Mouse (Mus musculus): ENCODE measurements around the gene Ghrh.
A peak's percentile ranks its signal among the peaks of the same experiment; 100 is the strongest.
"Not testable (repeated sequence)": the region's sequence is repeated elsewhere in the genome, so short reads cannot be mapped to it uniquely, and the experiment has no call there.

The Ghrh gene

DNA sequence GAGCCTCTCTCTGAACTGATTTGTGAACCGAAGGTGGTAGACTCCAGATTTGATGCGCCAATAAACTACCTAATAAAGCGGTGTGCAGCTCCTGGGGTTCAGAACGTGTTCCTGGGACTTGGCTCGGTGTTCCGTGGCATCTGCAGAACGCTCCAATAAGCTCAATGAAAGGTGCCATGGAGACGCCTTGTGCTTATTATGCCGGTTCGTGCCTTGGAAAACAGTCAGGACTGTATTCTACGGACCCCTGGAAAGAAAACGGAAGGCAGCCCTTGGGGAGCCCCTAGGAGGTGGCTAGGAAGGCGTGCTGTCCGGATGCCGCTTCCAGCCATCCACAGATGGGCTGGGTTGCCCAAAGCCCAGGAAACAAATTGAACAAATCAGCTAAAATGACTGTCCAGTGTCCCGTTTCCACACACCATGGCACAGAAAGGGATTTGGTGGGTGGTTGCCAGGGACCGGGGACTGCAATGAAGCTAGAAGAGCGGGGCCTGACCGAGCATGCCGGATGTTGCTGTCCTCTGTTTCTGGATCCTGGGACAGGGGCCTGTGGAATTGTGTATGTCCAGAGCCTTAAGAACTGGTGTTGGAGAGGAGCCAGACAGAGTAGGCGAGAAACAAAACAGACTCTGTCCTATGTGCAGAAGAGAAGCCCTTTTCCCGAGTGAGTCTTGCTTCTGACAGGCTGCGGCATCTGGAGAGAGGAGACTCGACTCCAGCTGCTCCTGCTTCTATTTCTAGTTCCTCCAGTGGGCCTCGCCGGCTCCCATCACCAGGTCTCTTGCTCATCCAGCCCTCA lies at the start of gene Ghrh:
Gene Ghrh (minus strand): TSS at position 146 of the 799 bp plus-strand sequence.
- no peak for DNase-seq (ENCODE audit: low spot score)

- DNase-seq (ENCODE audit: low spot score), result peak; percentile 27
Measured at GRCm38 (mm10) chr2:157395960-157396359, 48.7 kb upstream of the Ghrh start.

DNA sequence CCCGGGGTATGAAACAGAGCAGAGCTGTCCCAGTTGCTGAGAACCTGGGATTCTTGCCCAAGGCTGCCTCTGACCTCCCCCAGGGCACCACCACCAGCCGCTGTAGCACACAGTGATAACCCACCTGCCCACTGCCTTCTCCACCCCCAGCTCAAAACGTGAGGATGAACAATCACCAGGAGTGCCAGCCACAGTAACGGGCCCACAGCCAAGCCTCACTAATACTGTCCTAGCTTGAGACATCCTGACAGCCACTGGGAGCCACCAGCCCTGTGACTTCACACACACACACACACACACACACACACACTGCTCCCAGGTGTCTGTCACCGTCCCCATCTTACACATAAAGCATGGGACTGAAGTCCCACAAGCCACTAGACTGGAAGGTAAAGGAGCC lies 48.1 kb upstream of the Ghrh start:
- no peak for DNase-seq (ENCODE audit: low spot score)

DNA sequence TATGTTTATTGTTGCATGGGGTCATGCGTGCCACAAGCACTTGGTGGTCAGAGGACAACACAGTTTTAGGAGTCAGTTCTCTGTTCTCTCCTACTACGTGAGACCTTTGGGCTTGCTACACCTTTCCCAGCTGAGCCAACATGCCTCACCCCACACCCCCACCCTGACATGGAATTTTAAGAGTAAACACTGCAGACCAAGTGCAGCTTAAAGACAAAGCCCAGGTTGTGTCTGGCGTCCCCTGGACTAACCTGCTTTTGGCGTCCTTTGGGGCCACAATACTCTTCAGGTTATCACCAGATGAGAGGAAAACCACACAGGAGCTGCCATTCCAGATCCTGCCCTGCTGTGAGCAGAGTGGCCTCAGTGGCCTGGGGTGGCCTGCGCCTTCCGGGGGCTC lies 47.6 kb upstream of the Ghrh start:
- no peak for DNase-seq (ENCODE audit: low spot score)

DNA sequence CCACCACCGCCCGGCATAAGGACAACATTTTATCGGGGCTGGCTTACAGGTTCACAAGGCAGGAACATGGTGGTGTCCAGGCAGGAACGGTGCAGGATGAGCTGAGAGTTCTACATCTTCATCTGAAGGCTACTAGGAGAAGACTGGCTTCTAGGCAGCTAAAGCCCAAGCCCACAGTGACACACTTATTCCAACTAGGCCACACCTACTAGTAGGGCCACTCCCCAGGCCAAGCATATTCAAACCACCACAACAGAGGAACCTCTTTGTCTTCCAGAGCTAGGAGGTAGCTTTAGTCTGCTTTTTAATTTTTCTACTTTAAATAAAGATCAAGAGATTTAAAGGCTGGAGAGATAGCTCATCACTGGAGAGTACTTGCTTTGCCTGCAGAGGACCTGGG lies 46.2 kb upstream of the Ghrh start:
- no peak for DNase-seq (ENCODE audit: low spot score)

DNA sequence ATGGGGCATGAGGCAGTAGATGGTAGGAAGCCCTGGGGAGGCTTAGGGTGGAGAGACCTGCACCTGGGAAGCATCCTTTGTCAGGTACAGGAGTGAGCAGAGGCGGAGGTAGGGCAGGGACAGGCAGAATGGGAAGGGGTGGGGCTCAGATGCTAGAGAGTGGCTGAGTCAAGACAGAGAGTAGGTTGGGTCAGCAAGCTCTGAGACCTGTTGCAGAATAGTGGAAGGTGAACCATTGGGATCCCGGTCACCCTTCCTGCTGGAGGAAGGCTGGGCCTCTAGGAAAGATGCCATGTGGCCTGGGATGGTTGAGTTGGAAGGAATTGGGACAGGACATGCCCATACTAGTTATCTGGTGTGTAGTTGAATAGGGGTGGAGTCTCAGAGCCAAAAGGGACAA lies 45.0 kb upstream of the Ghrh start:
- no peak for DNase-seq (ENCODE audit: low spot score)

GRCm38 (mm10) chr2:157389591-157389921 lies 42.2 kb upstream of the Ghrh start:
- DNase-seq (ENCODE audit: low spot score), result no peak

GRCm38 (mm10) chr2:157388901-157389590 lies 41.7 kb upstream of the Ghrh start:
- not testable (repeated sequence) for DNase-seq (ENCODE audit: low spot score)

- no peak for DNase-seq (ENCODE audit: low spot score)
Measured at GRCm38 (mm10) chr2:157384836-157385235, 37.5 kb upstream of the Ghrh start.

GRCm38 (mm10) chr2:157376995-157377394 lies 29.7 kb upstream of the Ghrh start:
- DNase-seq (ENCODE audit: low spot score), result no peak

DNA sequence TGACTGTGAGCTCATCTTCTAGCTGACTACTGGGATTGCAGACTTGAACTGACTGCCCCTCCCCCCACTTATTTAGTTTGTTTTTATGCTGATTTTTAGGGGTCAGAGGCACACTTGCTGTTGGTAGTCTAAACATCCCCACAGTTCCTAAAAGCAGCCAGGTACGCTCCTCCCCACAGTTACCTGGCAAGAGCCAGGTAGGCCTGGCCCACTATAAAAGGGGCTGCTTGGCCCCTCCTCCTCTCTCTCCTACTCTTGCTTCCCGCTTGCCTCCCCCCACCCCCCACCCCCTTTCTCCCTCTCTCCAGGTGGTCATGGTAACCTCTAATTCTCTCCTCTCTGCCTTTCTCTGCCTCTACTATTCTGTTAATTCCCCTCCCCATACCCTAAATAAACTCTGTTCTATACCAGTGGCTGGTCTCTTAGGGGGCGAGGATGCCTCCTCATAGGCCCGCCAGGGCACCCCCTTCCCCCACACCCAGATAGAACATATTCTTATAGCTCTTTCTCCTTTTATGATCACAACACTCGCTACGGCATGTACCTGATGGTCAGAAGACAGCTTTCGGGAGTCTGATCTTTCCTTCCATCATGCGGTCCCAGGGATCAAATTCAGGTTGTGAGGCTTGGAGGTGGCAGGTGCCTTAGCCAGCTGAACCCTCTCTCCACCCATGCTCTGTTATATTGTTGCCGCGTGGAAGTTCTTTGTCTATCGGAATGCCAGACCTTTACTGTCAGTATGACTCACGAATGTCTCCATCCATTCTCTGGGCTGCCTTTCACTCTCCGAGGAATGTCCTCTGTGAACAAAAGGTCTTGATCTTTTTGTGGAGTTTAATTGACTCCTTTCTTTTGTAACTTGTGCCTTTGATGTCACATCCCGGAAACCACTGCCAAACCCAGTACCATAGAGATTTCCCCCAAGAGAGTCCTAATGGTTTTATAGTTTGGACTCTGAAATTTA lies 28.8 kb upstream of the Ghrh start:
- peak; percentile 66 for DNase-seq (ENCODE audit: low spot score)

DNA sequence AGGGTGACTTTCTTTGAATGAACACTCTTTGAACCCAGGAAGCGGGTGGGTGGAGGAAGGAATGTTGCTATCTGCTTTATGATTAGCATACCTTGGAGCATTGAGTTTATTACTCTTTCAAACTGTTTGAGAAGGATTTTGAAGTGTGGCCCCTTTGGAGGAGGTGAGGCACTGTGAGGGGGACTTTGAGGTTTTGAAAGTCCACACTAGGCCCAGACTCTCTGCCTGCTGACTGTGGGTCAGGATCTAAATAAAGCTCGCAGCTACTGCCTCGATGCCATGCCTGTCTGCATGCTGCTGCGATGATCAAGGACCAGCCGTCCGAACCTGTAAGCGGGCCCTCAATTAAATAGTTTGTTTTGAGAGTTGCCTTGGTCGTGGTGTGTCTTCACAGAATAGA lies 27.7 kb upstream of the Ghrh start:
- DNase-seq (ENCODE audit: low spot score), result no peak

- DNase-seq (ENCODE audit: low spot score), result no peak
Measured at GRCm38 (mm10) chr2:157373681-157374080, 26.4 kb upstream of the Ghrh start.

DNA sequence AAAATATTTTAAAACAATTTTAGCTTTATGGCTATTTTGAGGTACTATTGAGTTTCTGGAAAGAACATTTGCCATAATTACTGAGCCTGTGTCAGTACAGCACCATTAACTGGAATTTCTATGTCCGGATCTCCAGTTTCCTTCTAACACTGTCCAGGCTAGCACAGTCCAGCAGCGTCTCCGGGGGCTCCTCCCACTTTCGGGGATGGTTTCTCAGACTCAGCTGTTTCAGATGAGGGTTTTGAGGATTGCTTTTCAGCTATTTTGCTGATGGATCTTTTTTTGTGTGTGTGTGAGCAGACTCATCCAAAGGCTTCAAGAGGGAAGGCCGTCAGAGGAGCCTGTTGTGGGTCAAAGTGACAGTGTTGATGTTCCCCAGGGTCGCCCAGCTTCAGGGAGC lies 24.4 kb upstream of the Ghrh start:
- no peak for DNase-seq (ENCODE audit: low spot score)

DNA sequence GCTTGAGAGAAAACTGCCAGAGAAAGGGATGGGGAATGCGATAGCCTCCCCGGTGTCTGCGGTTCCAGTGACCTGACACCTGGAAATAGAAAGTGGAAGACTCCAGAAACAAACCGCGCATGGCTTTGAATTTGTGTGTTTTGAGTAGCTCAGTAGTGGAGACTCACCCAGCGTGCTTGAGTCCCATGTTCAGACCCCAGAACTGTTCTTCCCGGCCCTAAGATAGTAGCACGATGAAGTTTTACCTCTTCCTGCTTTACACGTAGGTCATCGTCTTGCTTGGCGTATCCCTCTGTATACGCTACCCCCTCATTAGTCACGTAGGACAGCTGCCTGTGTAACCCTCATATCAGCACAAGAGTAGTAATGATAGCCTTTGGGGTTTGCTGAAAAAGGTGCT lies 20.7 kb upstream of the Ghrh start:
- no peak for DNase-seq (ENCODE audit: low spot score)

DNA sequence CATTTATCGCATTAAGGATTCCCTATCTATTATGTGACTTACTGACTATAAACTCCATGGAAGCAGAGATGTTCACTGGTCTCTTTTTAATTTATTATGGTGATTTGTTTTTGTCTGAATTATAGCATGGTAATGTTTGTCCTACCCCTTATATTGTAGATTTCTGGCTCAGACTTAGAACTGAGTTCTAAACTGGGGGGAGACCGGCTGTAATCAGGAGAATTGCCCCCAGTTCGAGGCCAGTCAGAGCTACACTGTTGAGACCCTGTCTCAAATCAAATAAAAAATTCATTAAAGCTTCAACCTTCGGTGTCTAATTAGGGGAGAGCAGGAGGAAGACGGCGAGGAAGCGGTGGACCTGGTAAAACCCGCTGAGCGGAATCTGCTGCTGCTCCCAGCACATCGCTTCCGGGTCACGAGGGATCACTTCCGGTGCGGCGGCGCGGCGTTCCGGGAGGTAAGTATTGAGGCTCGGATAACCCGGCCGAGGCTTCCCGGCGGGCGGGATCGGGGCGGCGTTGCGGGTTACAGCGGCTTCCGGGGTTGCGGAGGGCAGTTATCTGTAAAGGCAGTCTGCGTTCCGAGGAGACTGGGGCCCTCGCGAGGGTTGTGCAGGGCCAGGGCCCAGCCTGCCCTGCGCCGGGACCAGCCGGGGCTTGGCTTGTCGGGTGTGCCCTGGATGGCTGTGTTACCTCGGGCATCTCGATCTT lies 20.0 kb upstream of the Ghrh start, which contains the start of gene Manbal:
Gene Manbal (plus strand): TSS at position 411 of the 710 bp plus-strand sequence.
- DNase-seq (ENCODE audit: low spot score), result peak; percentile 97

GRCm38 (mm10) chr2:157366762-157367161 lies 19.5 kb upstream of the Ghrh start:
- no peak for DNase-seq (ENCODE audit: low spot score)

DNA sequence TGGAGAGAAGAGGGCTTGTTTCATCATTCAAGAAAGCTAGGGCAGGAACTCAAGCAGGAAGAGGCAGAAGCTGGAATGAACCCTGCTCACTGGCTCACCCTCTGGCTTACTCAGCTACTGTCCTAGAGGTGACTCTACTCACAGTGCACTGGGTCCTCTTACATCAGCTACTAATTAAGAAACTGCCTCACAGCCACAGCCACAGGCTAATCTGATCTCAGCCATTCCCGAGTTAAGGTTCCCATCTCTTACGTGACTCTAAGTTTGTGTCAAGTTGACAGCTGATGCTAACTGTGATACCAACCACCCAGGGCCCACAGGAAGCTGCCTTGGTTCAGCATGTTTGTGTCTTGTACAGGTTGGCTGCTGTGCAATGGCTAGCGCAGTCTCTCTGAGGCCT lies 15.7 kb upstream of the Ghrh start:
- DNase-seq (ENCODE audit: low spot score), result no peak

DNA sequence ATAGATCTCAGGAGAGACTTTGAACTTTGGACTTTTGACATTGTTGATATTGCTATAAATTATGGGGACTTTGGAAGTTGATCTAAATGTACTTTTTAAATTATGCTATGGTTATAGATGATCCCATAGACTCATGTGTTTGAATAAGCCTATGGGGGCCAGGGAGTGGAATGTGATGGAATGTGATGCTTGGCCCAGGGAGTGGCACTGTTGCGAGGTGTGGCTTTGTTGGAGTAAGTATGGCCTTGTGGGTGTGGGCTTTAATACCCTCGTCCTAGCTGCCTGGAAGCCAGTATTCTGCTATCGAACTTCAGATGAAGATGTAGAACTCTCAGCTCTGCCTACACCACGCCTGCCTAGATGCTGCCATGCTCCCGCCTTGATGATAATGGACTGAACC lies 12.7 kb upstream of the Ghrh start:
- no peak for DNase-seq (ENCODE audit: low spot score)

GRCm38 (mm10) chr2:157354106-157354505 lies 6.8 kb upstream of the Ghrh start:
- no peak for DNase-seq (ENCODE audit: low spot score)

GRCm38 (mm10) chr2:157353183-157353582 lies 5.9 kb upstream of the Ghrh start:
- no peak for DNase-seq (ENCODE audit: low spot score)

Measured in embryo, embryonic 10 days (tissue).